Mouse (Mus musculus) urinary bladder, postnatal 25 days (tissue): ENCODE measurements at regions not wholly inside any gene's neighbourhood (a gene's known extent, or its start where the extent isn't known, plus 50 kb on each side); places are given as distances from the start of the nearest gene placed in this dataset.
A peak's percentile ranks its signal among the peaks of the same experiment; 100 is the strongest.

ENCODE experiments used
- DNase-seq: peaks from one replicate; pipeline ENCODE4 v3.0.0; 2022; ENCODE audit warnings: low spot score

DNA sequence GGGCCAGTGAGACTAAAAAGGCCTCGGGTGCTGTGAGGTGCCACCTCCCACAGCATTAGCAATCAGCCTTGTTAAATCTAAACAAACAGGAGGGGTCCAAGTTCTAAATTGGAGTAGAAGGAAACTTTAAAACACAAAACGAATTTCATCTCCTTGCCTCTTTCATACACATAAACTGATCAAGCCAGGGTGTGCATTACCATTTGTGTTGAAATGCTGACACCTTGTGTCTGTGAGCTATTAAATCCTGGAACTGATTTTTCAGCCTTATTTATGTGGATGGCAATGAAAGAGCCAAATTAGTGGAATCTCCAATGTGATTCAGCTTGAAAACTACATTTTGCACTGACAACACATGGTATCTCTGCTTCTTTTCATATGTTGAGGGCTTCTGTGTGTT, 114.8 kb downstream of the Pcsk1 start:
- DNase-seq: no peak

DNA sequence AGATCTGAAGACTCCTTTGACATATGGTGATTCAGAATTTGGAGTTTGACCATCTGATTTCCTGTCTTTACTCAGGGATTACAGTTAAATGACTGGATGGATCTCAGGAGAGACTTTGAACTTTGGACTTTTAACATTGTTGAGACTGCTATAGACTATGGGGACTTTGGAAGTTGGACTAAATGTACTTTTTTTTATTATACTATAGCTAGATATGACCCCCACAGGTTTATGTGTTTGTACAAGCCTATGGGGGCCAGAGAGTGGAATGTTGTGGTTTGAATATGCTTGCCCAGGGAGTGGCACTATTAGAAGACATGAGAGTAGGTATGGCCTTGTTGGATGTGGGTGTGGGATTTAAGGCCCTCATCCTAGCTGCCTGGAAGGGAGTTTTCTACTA, 134.3 kb downstream of the Pcsk1 start:
- no peak for DNase-seq

DNA sequence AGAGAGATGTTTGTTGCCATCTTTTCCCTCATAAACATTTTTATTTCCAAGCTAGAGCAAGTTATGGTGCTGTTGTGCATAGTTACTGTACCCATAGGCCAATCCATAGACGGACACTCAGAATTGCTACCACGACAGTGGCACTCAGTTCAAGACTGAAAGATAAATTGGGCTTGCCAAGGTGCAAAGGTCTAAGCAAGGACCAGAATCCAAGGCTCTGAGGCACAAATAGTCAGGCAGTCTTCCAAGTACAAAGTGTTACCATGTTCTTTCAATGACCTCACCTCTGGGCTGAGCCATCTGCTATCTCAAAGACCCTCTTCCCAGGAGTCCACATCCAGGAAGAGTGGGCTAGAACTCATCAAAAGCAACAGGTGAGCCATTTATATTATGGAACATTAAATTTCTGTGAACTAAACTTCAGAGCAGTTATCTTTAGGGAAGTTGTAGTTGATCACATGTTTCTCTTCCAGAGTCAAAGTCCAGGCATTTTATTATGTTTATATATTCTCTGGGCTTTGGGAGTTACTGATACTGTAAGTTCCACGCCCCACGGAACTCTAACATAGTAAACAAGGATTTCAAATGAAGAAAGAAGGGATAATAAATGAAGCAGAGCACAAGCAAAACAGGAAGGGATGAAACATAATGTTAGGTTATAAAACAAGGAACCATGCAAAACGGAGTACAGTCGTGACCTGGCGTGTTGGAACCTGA, 136.1 kb downstream of the Pcsk1 start:
- DNase-seq: no peak

DNA sequence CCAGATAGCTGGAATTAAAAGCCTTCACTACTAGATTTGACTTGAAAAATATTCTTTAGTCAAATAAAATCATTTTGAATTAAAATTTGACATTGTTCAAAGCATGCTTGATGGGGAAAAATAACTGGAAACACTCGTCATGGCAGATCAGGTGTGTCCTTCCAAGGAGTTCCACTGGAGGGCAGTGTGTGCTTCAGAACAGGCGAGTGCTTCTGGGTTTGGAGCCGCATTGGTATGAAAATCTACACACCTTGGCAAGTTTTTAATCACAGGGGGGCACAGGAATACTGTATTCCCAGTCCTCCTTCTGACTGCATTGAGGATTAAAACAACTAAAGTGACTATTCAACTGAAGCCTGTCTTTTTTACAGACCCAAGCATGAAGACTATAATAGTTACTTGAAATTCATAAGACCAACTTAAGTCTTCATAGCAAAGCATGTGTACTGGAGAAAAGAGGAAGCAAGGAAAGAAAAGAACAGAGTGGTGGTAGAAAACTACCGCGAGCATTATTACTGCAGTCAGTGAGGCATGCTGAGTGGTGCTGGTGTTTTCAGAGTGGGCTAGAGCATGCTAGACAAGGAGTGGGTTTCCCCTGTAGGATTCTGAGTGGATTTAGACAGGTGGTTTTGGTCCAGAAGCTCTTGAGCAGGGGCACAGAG, 138.1 kb downstream of the Pcsk1 start:
- peak; percentile 62 for DNase-seq

DNA sequence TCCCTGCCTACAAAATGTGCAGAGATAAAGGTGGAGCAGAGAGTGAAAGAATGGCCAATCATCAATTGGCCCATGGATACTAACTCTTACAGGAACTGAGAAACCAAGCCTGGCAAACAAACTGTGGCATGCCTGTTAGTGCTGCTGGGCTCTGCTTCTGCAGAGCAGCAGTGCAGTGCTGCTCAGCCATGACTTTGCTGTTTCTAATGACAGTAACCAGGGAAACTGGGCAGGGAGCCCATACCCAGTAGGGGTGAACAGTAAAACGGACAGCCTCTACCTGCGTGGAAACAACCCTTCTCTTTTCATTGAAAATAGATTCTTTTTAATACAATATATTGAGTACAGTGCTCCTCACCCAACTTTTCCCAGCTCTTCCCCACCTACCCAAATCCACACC, 146.8 kb downstream of the Pcsk1 start:
- DNase-seq: no peak
